Comparison of ENCODE assay signal across 17 mouse cellular contexts in the genomic region with DNA sequence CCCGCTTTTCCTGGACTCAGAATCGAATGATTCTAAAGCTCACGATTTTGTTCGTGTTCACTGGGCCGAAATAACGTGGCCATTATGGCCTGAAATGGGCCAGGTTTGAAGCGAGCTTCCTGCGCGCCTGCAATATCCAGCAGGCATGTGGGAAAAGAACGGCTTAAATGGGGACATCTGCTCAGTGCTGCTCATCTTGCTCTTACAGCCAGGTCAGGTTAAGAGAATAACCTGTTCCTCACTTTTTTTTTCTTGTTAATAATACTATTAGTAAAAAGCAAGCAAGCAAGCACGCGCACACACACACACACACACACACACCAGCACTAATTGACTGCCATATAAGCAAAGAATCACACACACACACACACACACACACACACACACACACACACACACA. TPM values are rescaled to one million over a fixed set of nuclear protein-coding genes. Genes with fewer than 3 reads are reported as not detected.
A peak's percentile ranks its signal among the peaks of the same experiment; 100 is the strongest.
DNase-seq lines count a peak whose midpoint lies in the region; ATAC-seq and TF ChIP-seq lines count a peak whose summit lies in the region.
"Had no signal": no experiment of that assay in that cellular context is flagged by ENCODE, and none has a peak within 500 bp of the region (broad histone marks: within the 10 kb centered on the region; RNA-seq: fewer than 3 reads in every experiment).

No protein-coding gene starts in this region.

- H3K36me3 ChIP-seq in lung, embryonic 14.5 days (ENCODE audit: insufficient read depth), result no peaks in the 10 kb centered on the region
- H3K36me3 ChIP-seq in forebrain, embryonic 13.5 days (ENCODE audit: poor library complexity, severe bottlenecking), result no peaks in the 10 kb centered on the region
- no peaks in the 10 kb centered on the region for H3K36me3 ChIP-seq in neural tube, embryonic 12.5 days
- H3K36me3 ChIP-seq in kidney, embryonic 16.5 days (ENCODE audit: insufficient read depth, low read length), result no peaks in the 10 kb centered on the region
- H3K36me3 ChIP-seq: heart, embryonic 13.5 days; hindbrain, embryonic 13.5 days; liver, embryonic 12.5 days; neural tube, embryonic 13.5 days had no signal

- H3K4me2 ChIP-seq in lung, embryonic 14.5 days, result no peak overlapping the region
- peak overlapping the region; percentile 42 for H3K4me2 ChIP-seq in forebrain, embryonic 13.5 days
- peak overlapping the region; percentile 28 for H3K4me2 ChIP-seq in neural tube, embryonic 12.5 days (replicated peaks)
- H3K4me2 ChIP-seq in kidney, embryonic 16.5 days (replicated peaks; ENCODE audit: low read depth, low read length), result no peak overlapping the region
- H3K4me2 ChIP-seq: heart, embryonic 13.5 days; hindbrain, embryonic 13.5 days; liver, embryonic 12.5 days had no signal

- no peak overlapping the region for H3K4me3 ChIP-seq in lung, embryonic 14.5 days (ENCODE audit: low read depth, low read length)
- H3K4me3 ChIP-seq in forebrain, embryonic 13.5 days, result no peak overlapping the region
- no peak overlapping the region for H3K4me3 ChIP-seq in neural tube, embryonic 12.5 days
- H3K4me3 ChIP-seq in kidney, embryonic 16.5 days (ENCODE audit: low read length), result no peak overlapping the region
- H3K4me3 ChIP-seq: erythroblast, embryonic 14.5 days; heart, embryonic 13.5 days; hindbrain, embryonic 13.5 days; liver, embryonic 12.5 days; neural tube, embryonic 13.5 days had no signal

- no peak for TF ChIP-seq CTCF in lung, embryonic 14.5 days (IDR thresholded peaks at IDR 0.05; ENCODE audit: low read depth)

- WGBS in lung, embryonic 14.5 days, result 2% methylated on average over 12 of the region's 12 CpGs
- 0% methylated on average over 10 of the region's 12 CpGs for WGBS in forebrain, embryonic 13.5 days
- 2% methylated on average over 12 of the region's 12 CpGs for WGBS in neural tube, embryonic 12.5 days
- WGBS in kidney, embryonic 16.5 days, result 2% methylated on average over 11 of the region's 12 CpGs

- DNase-seq in lung, embryonic 14.5 days, result peak; percentile 39
- no peak for DNase-seq in lung, adult 18-20 months
- DNase-seq in embryo, embryonic 11 days, result peak; percentile 77
- no peak for DNase-seq in yolk sac, embryonic 10.5 days (ENCODE audit: low spot score)
- DNase-seq: cerebellum, adult 18-20 months; kidney, adult 11 months; kidney, postnatal 36 days; right cerebral cortex, adult 18-20 months had no signal

- no peaks in the 10 kb centered on the region for H3K9me3 ChIP-seq in lung, embryonic 14.5 days (ENCODE audit: low read depth, low read length)
- H3K9me3 ChIP-seq in forebrain, embryonic 13.5 days (replicated peaks), result no peaks in the 10 kb centered on the region
- no peaks in the 10 kb centered on the region for H3K9me3 ChIP-seq in neural tube, embryonic 12.5 days
- no peaks in the 10 kb centered on the region for H3K9me3 ChIP-seq in kidney, embryonic 16.5 days (ENCODE audit: low read length)
- H3K9me3 ChIP-seq: heart, embryonic 13.5 days; hindbrain, embryonic 13.5 days; liver, embryonic 12.5 days; neural tube, embryonic 13.5 days had no signal

- peaks cover 99% of the 10 kb centered on the region for H3K27me3 ChIP-seq in lung, embryonic 14.5 days (ENCODE audit: insufficient read depth, low read length)
- H3K27me3 ChIP-seq in forebrain, embryonic 13.5 days, result peaks cover 73% of the 10 kb centered on the region
- H3K27me3 ChIP-seq in neural tube, embryonic 12.5 days (replicated peaks), result peaks cover 83% of the 10 kb centered on the region
- peaks cover 90% of the 10 kb centered on the region for H3K27me3 ChIP-seq in kidney, embryonic 16.5 days (ENCODE audit: insufficient read depth, low read length)

- H3K4me1 ChIP-seq in lung, embryonic 14.5 days (ENCODE audit: insufficient read depth), result no peaks in the 10 kb centered on the region
- peaks cover 59% of the 10 kb centered on the region for H3K4me1 ChIP-seq in forebrain, embryonic 13.5 days
- H3K4me1 ChIP-seq in neural tube, embryonic 12.5 days, result peaks cover 16% of the 10 kb centered on the region
- H3K4me1 ChIP-seq in kidney, embryonic 16.5 days (ENCODE audit: insufficient read depth, low read length), result peaks cover 11% of the 10 kb centered on the region
- H3K4me1 ChIP-seq: liver, embryonic 12.5 days had no signal

- ATAC-seq in lung, embryonic 14.5 days (ENCODE audit: insufficient read depth), result no peak
- ATAC-seq in forebrain, embryonic 13.5 days, result peak; percentile 57
- ATAC-seq in neural tube, embryonic 12.5 days (ENCODE audit: low FRiP score, low read depth), result peak; percentile 31; the same call in 1 of the 2 replicates
- no peak for ATAC-seq in kidney, embryonic 16.5 days (ENCODE audit: low FRiP score, low TSS enrichment)
- ATAC-seq: liver, embryonic 12.5 days; lung, postnatal 0 days had no signal

- H3K27ac ChIP-seq in lung, embryonic 14.5 days (ENCODE audit: low read depth), result no peak overlapping the region
- H3K27ac ChIP-seq in forebrain, embryonic 13.5 days, result no peak overlapping the region; the same call in 1 of the 2 replicates
- H3K27ac ChIP-seq in neural tube, embryonic 12.5 days, result no peak overlapping the region
- no peak overlapping the region for H3K27ac ChIP-seq in kidney, embryonic 16.5 days (ENCODE audit: low read length)
- H3K27ac ChIP-seq: heart, embryonic 13.5 days; hindbrain, embryonic 13.5 days; liver, embryonic 12.5 days; neural tube, embryonic 13.5 days had no signal

- H3K9ac ChIP-seq in lung, embryonic 14.5 days, result no peak overlapping the region
- H3K9ac ChIP-seq in forebrain, embryonic 13.5 days, result no peak overlapping the region
- no peak overlapping the region for H3K9ac ChIP-seq in neural tube, embryonic 12.5 days
- H3K9ac ChIP-seq in kidney, embryonic 16.5 days (replicated peaks; ENCODE audit: low read length), result no peak overlapping the region
- H3K9ac ChIP-seq: heart, embryonic 13.5 days; hindbrain, embryonic 13.5 days; liver, embryonic 12.5 days; neural tube, embryonic 13.5 days had no signal

RNA-seq across cellular contexts. Expression of gene Sp8, which starts 5.3 kb away (rescaled TPM):
- not detected in 2 replicates for polyA plus RNA-seq in lung, embryonic 14.5 days (2014; fragmentation: Nextera tagmentation; extraction: Ambion mirVana)
- 16.7 and 17.0 TPM in 2 replicates for polyA plus RNA-seq in forebrain, embryonic 13.5 days (2015; fragmentation: Nextera tagmentation; extraction: Ambion mirVana)
- 6.3 and 7.4 TPM in 2 replicates for polyA plus RNA-seq in neural tube, embryonic 12.5 days (2016; fragmentation: Nextera tagmentation; extraction: Ambion mirVana)
- polyA plus RNA-seq in kidney, embryonic 16.5 days (2015; fragmentation: Nextera tagmentation; extraction: Ambion mirVana), result not detected in 2 replicates
- polyA plus RNA-seq: erythroblast, embryonic 14.5 days; heart, embryonic 13.5 days; lung, postnatal 0 days had no signal

Comparison
In these comparisons a context has a peak if more than half of its experiments do, and no peak if none do; other contexts are left out.
1. DNase-seq: peak in lung, embryonic 14.5 days (single experiment) and embryo, embryonic 11 days (single experiment); none in lung, adult 18-20 months (0 of 2) and yolk sac, embryonic 10.5 days (single experiment).
2. ATAC-seq: peak in forebrain, embryonic 13.5 days (single experiment) and neural tube, embryonic 12.5 days (single experiment); none in lung, embryonic 14.5 days (single experiment) and kidney, embryonic 16.5 days (single experiment).
3. H3K4me2 ChIP-seq: peak in forebrain, embryonic 13.5 days (single experiment) and neural tube, embryonic 12.5 days (single experiment); none in lung, embryonic 14.5 days (single experiment) and kidney, embryonic 16.5 days (single experiment).